Mouse (Mus musculus): ENCODE measurements at regions not wholly inside any gene's neighbourhood (a gene's known extent, or its start where the extent isn't known, plus 50 kb on each side); places are given as distances from the start of the nearest gene placed in this dataset.

- ATAC-seq (ENCODE audit: low FRiP score) = no peak
- H3K36me3 ChIP-seq (replicated peaks) = no peaks in the 10 kb centered on the region
- 79% methylated on average over 7 of the region's 7 CpGs for WGBS
- H3K9ac ChIP-seq = no peak overlapping the region
- H3K4me3 ChIP-seq (replicated peaks) = no peak overlapping the region
- no peaks in the 10 kb centered on the region; the same call in 1 of the 2 replicates for H3K27me3 ChIP-seq
- no peaks in the 10 kb centered on the region for H3K4me1 ChIP-seq
- H3K4me2 ChIP-seq = no peak overlapping the region
- no peaks in the 10 kb centered on the region for H3K9me3 ChIP-seq
- H3K27ac ChIP-seq = no peak overlapping the region
Observed at GRCm38 (mm10) chr7:145094134-145094526, 113.8 kb downstream of the 1810010D01Rik start.

- no peaks in the 10 kb centered on the region for H3K4me1 ChIP-seq
- ATAC-seq (ENCODE audit: low FRiP score) = no peak
- H3K27me3 ChIP-seq = no peaks in the 10 kb centered on the region; the same call in 1 of the 2 replicates
- H3K9ac ChIP-seq = no peak overlapping the region
- H3K9me3 ChIP-seq = no peaks in the 10 kb centered on the region
- no peaks in the 10 kb centered on the region for H3K36me3 ChIP-seq (replicated peaks)
- no peak overlapping the region for H3K27ac ChIP-seq
- 91% methylated on average over 3 of the region's 3 CpGs for WGBS
- no peak overlapping the region for H3K4me2 ChIP-seq
- no peak overlapping the region for H3K4me3 ChIP-seq (replicated peaks)
Observed at GRCm38 (mm10) chr7:145093417-145094133, 114.3 kb downstream of the 1810010D01Rik start.

- 83% methylated on average over 6 of the region's 6 CpGs for WGBS
Observed at GRCm38 (mm10) chr7:145092392-145093176, 115.3 kb downstream of the 1810010D01Rik start.

GRCm38 (mm10) chr7:145090849-145091248 is 117.1 kb downstream of the 1810010D01Rik start:
- H3K27ac ChIP-seq = no peak overlapping the region

More at GRCm38 (mm10) chr7:145092392-145093176, 115.3 kb downstream of the 1810010D01Rik start:
- Histone ChIP-seq H3K27ac (no peak overlapping the region), H3K4me2 (no peak overlapping the region), H3K4me1 (no peaks in the 10 kb centered on the region), H3K36me3 (replicated peaks) (no peaks in the 10 kb centered on the region), H3K27me3 (no peaks in the 10 kb centered on the region; the same call in 1 of the 2 replicates), H3K9me3 (no peaks in the 10 kb centered on the region), H3K4me3 (replicated peaks) (no peak overlapping the region), H3K9ac (no peak overlapping the region)
- no peak for ATAC-seq (ENCODE audit: low FRiP score)

GRCm38 (mm10) chr7:145089315-145089721 is 118.6 kb downstream of the 1810010D01Rik start:
- Histone ChIP-seq H3K9me3 (0 out of 2 replicates have a peak, but pooled peaks cover 8% of the 10 kb centered on the region), H3K27ac (no peak overlapping the region), H3K4me3 (replicated peaks) (no peak overlapping the region), H3K36me3 (replicated peaks) (no peaks in the 10 kb centered on the region), H3K27me3 (no peaks in the 10 kb centered on the region), H3K4me2 (no peak overlapping the region), H3K4me1 (no peaks in the 10 kb centered on the region), H3K9ac (no peak overlapping the region)
- 86% methylated on average over 3 of the region's 3 CpGs for WGBS
- ATAC-seq (ENCODE audit: low FRiP score) = no peak

More at GRCm38 (mm10) chr7:145090849-145091248, 117.1 kb downstream of the 1810010D01Rik start:
- Histone ChIP-seq H3K9ac (no peak overlapping the region), H3K9me3 (no peaks in the 10 kb centered on the region), H3K4me2 (no peak overlapping the region), H3K27me3 (no peaks in the 10 kb centered on the region; the same call in 1 of the 2 replicates), H3K4me1 (no peaks in the 10 kb centered on the region), H3K4me3 (replicated peaks) (no peak overlapping the region), H3K36me3 (replicated peaks) (no peaks in the 10 kb centered on the region)
- ATAC-seq (ENCODE audit: low FRiP score) = no peak
- 92% methylated on average over 4 of the region's 4 CpGs for WGBS

GRCm38 (mm10) chr7:145088655-145089054 is 119.3 kb downstream of the 1810010D01Rik start:
- no peak overlapping the region for H3K9ac ChIP-seq
- H3K9me3 ChIP-seq = 0 out of 2 replicates have a peak, but pooled peaks cover 8% of the 10 kb centered on the region
- no peak overlapping the region for H3K4me3 ChIP-seq (replicated peaks)
- H3K4me1 ChIP-seq = no peaks in the 10 kb centered on the region
- 91% methylated on average over 3 of the region's 3 CpGs for WGBS
- no peaks in the 10 kb centered on the region for H3K27me3 ChIP-seq
- no peaks in the 10 kb centered on the region for H3K36me3 ChIP-seq (replicated peaks)
- no peak overlapping the region for H3K27ac ChIP-seq
- no peak for ATAC-seq (ENCODE audit: low FRiP score)
- H3K4me2 ChIP-seq = no peak overlapping the region

GRCm38 (mm10) chr7:145087790-145088189 is 120.1 kb downstream of the 1810010D01Rik start:
- WGBS = 79% methylated on average over 5 of the region's 5 CpGs
- H3K27me3 ChIP-seq = no peaks in the 10 kb centered on the region
- no peak overlapping the region for H3K4me2 ChIP-seq
- no peak overlapping the region for H3K27ac ChIP-seq
- no peak for ATAC-seq (ENCODE audit: low FRiP score)
- 0 out of 2 replicates have a peak, but pooled peaks cover 8% of the 10 kb centered on the region for H3K9me3 ChIP-seq
- H3K9ac ChIP-seq = no peak overlapping the region
- H3K4me3 ChIP-seq (replicated peaks) = no peak overlapping the region
- H3K36me3 ChIP-seq (replicated peaks) = no peaks in the 10 kb centered on the region
- H3K4me1 ChIP-seq = no peaks in the 10 kb centered on the region

GRCm38 (mm10) chr7:145082917-145083752 is 124.8 kb downstream of the 1810010D01Rik start:
- WGBS = 83% methylated on average over 9 of the region's 9 CpGs
- ATAC-seq (ENCODE audit: low FRiP score) = no peak
- no peak overlapping the region for H3K9ac ChIP-seq

GRCm38 (mm10) chr7:145071996-145072790 is 132.5 kb upstream of the Ccnd1 start:
- H3K4me1 ChIP-seq = no peaks in the 10 kb centered on the region
- ATAC-seq (ENCODE audit: low FRiP score) = no peak
- H3K27me3 ChIP-seq = 0 out of 2 replicates have a peak, but pooled peaks cover 3% of the 10 kb centered on the region
- H3K9me3 ChIP-seq = no peaks in the 10 kb centered on the region
- WGBS = 88% methylated on average over 5 of the region's 5 CpGs
- H3K4me3 ChIP-seq (replicated peaks) = no peak overlapping the region
- no peak overlapping the region for H3K4me2 ChIP-seq
- H3K36me3 ChIP-seq (replicated peaks) = no peaks in the 10 kb centered on the region
- no peak overlapping the region for H3K9ac ChIP-seq
- no peak overlapping the region for H3K27ac ChIP-seq

More at GRCm38 (mm10) chr7:145082917-145083752, 124.8 kb downstream of the 1810010D01Rik start:
- Histone ChIP-seq H3K4me1 (no peaks in the 10 kb centered on the region), H3K36me3 (replicated peaks) (no peaks in the 10 kb centered on the region), H3K4me2 (no peak overlapping the region), H3K27ac (no peak overlapping the region), H3K4me3 (replicated peaks) (no peak overlapping the region), H3K27me3 (no peaks in the 10 kb centered on the region), H3K9me3 (0 out of 2 replicates have a peak, but pooled peaks cover 8% of the 10 kb centered on the region)

- no peak for ATAC-seq (ENCODE audit: low FRiP score)
- Histone ChIP-seq H3K4me3 (replicated peaks) (no peak overlapping the region), H3K36me3 (replicated peaks) (no peaks in the 10 kb centered on the region), H3K4me1 (no peaks in the 10 kb centered on the region), H3K9ac (no peak overlapping the region), H3K27ac (no peak overlapping the region), H3K27me3 (0 out of 2 replicates have a peak, but pooled peaks cover 3% of the 10 kb centered on the region), H3K4me2 (no peak overlapping the region), H3K9me3 (no peaks in the 10 kb centered on the region)
- WGBS = 60% methylated on average over 2 of the region's 2 CpGs
Observed at GRCm38 (mm10) chr7:145071533-145071932, 131.8 kb upstream of the Ccnd1 start.

GRCm38 (mm10) chr7:145067366-145067765 is 127.6 kb upstream of the Ccnd1 start:
- Histone ChIP-seq H3K27ac (no peak overlapping the region), H3K4me1 (no peaks in the 10 kb centered on the region), H3K36me3 (replicated peaks) (no peaks in the 10 kb centered on the region), H3K9me3 (no peaks in the 10 kb centered on the region), H3K4me3 (replicated peaks) (no peak overlapping the region), H3K27me3 (0 out of 2 replicates have a peak, but pooled peaks cover 3% of the 10 kb centered on the region), H3K4me2 (no peak overlapping the region), H3K9ac (no peak overlapping the region)
- WGBS = 74% methylated on average over 3 of the region's 3 CpGs
- ATAC-seq (ENCODE audit: low FRiP score) = no peak
